In the genomic region with DNA sequence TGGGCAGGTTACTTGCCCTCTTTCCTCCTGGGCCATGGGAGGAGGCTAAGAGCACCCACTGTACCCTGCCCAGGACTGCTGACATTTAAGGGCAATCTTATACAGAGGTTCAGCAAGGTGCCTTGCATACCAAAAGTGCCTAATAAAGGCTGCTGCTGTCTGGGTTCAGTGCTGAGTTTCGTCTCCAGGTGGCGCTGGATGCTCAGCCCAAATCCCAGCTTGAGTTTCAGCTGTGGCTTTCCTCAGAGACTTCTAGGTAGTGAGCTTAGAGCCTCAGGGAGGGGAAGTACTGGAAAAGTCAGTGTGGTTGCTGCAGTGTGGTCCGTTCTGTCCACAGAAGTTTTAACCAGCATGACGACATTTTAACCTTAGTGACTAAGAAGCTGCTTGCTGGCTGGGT, we compare ENCODE assay signal across 11 mouse cellular contexts. TPM values are rescaled to one million over a fixed set of nuclear protein-coding genes. Genes with fewer than 3 reads are reported as not detected.
A peak's percentile ranks its signal among the peaks of the same experiment; 100 is the strongest.
DNase-seq lines count a peak whose midpoint lies in the region; ATAC-seq lines count a peak whose summit lies in the region.
"Had no signal": no experiment of that assay in that cellular context is flagged by ENCODE, and none has a peak within 500 bp of the region (broad histone marks: within the 10 kb centered on the region; RNA-seq: fewer than 3 reads in every experiment).

No protein-coding gene starts in this region.

- H3K9ac ChIP-seq in limb, embryonic 11.5 days (ENCODE audit: low read length), result no peak overlapping the region
- H3K9ac ChIP-seq: embryonic facial prominence, embryonic 15.5 days; limb, embryonic 12.5 days had no signal

- peak; percentile 16 for DNase-seq in adrenal gland, postnatal 14 days
- DNase-seq in adrenal gland, postnatal 10 days, result no peak
- DNase-seq in limb, embryonic 11.5 days (ENCODE audit: low spot score), result peak; percentile 50
- DNase-seq in limb, embryonic 10.5 days (ENCODE audit: low spot score), result no peak
- DNase-seq in embryo, embryonic 10.5 days (ENCODE audit: low spot score), result peak; percentile 51
- peak; percentile 72 for DNase-seq in left cerebral cortex, postnatal 14 days (ENCODE audit: low spot score in 2 of 2)
- no peak for DNase-seq in adrenal gland, postnatal 25 days

- no peak overlapping the region for H3K4me2 ChIP-seq in limb, embryonic 11.5 days (ENCODE audit: low read depth, severe bottlenecking)
- H3K4me2 ChIP-seq: embryonic facial prominence, embryonic 15.5 days; limb, embryonic 12.5 days had no signal

- no peaks in the 10 kb centered on the region for H3K36me3 ChIP-seq in limb, embryonic 11.5 days (ENCODE audit: control insufficient read depth, insufficient read depth, low read length)
- H3K36me3 ChIP-seq in limb, embryonic 10.5 days, result no peaks in the 10 kb centered on the region
- H3K36me3 ChIP-seq: embryonic facial prominence, embryonic 15.5 days; limb, embryonic 12.5 days had no signal

- intact Hi-C loops in left cerebral cortex, postnatal 14 days (cut with DNase I), result loop anchor here (1.0 to 10.0 kb wide), 2 partner anchors 120 to 470 kb away; no protein-coding TSS in a partner anchor

- 21% methylated on average over 4 of the region's 4 CpGs for WGBS in limb, embryonic 11.5 days
- 19% methylated on average over 4 of the region's 4 CpGs for WGBS in limb, embryonic 10.5 days

- H3K4me3 ChIP-seq in limb, embryonic 11.5 days (ENCODE audit: low read depth, low read length), result no peak overlapping the region
- H3K4me3 ChIP-seq in limb, embryonic 10.5 days, result no peak overlapping the region
- H3K4me3 ChIP-seq: embryonic facial prominence, embryonic 15.5 days; limb, embryonic 12.5 days had no signal

- H3K27ac ChIP-seq in limb, embryonic 11.5 days (replicated peaks; ENCODE audit: low read depth, low read length), result no peak overlapping the region
- H3K27ac ChIP-seq in limb, embryonic 10.5 days, result no peak overlapping the region
- H3K27ac ChIP-seq: embryonic facial prominence, embryonic 15.5 days; limb, embryonic 12.5 days had no signal

- H3K4me1 ChIP-seq in limb, embryonic 11.5 days (ENCODE audit: control insufficient read depth, insufficient read depth, low read length), result no peaks in the 10 kb centered on the region; the same call in 1 of the 2 replicates
- peaks cover 10% of the 10 kb centered on the region for H3K4me1 ChIP-seq in limb, embryonic 10.5 days
- H3K4me1 ChIP-seq: embryonic facial prominence, embryonic 15.5 days had no signal

- no peaks in the 10 kb centered on the region for H3K9me3 ChIP-seq in limb, embryonic 11.5 days (ENCODE audit: control insufficient read depth, low read length)
- H3K9me3 ChIP-seq in limb, embryonic 10.5 days (replicated peaks), result no peaks in the 10 kb centered on the region
- H3K9me3 ChIP-seq: embryonic facial prominence, embryonic 15.5 days; limb, embryonic 12.5 days had no signal

- no peak for ATAC-seq in limb, embryonic 11.5 days (ENCODE audit: insufficient number of reproducible peaks, low FRiP score, low TSS enrichment, low read depth)
- no peak for ATAC-seq in megakaryocyte progenitor cell, adult 5-6 weeks (replicated peaks; ENCODE audit: poor library complexity)

- no peaks in the 10 kb centered on the region for H3K27me3 ChIP-seq in limb, embryonic 11.5 days (ENCODE audit: control insufficient read depth, insufficient read depth, low read length)
- peaks cover 12% of the 10 kb centered on the region; the same call in 1 of the 2 replicates for H3K27me3 ChIP-seq in limb, embryonic 10.5 days (ENCODE audit: low read depth, poor library complexity, severe bottlenecking)
- H3K27me3 ChIP-seq: embryonic facial prominence, embryonic 15.5 days had no signal

RNA-seq across cellular contexts. Expression of a gene that starts 58.0 kb away (rescaled TPM):
- 0.45 TPM in 1 of 2 replicates, not detected in the other for total RNA-seq in adrenal gland, postnatal 14 days (2021)
- under 1 TPM; 0.06 to 0.27 TPM for total RNA-seq in adrenal gland, postnatal 10 days (2021)
- 0.03 TPM in 1 of 2 replicates, not detected in the other for polyA plus RNA-seq in limb, embryonic 11.5 days (2014; fragmentation: Nextera tagmentation; extraction: Ambion mirVana)
- not detected in 2 replicates for polyA plus RNA-seq in limb, embryonic 10.5 days (2016; fragmentation: Nextera tagmentation; extraction: Ambion mirVana)
- total RNA-seq in left cerebral cortex, postnatal 14 days (2021), result 100 to 1,000 TPM; 343 to 359 TPM
- not detected in 2 replicates for total RNA-seq in megakaryocyte progenitor cell, adult 5-6 weeks (2015)
- not detected in 2 replicates for total RNA-seq in megakaryocyte progenitor cell, adult 5-6 weeks (2017)
- not detected in 2 replicates for total RNA-seq in adrenal gland, postnatal 25 days (2021)
- polyA plus RNA-seq: C2C12; limb, embryonic 12.5 days had no signal

Comparison
In these comparisons a context has a peak if more than half of its experiments do, and no peak if none do; other contexts are left out.
1. DNase-seq: peak in adrenal gland, postnatal 14 days (single experiment), limb, embryonic 11.5 days (single experiment), embryo, embryonic 10.5 days (single experiment) and left cerebral cortex, postnatal 14 days (2 of 2); none in adrenal gland, postnatal 10 days (single experiment), limb, embryonic 10.5 days (single experiment) and adrenal gland, postnatal 25 days (single experiment).
2. RNA of a gene that starts 58.0 kb away (total RNA-seq): 343 to 359 TPM in left cerebral cortex, postnatal 14 days; 0.06 to 0.27 TPM in adrenal gland, postnatal 10 days, not detected in adrenal gland, postnatal 25 days, 0.45 TPM in adrenal gland, postnatal 14 days and not detected in megakaryocyte progenitor cell, adult 5-6 weeks; every median in the first group is over 100 times any median in the second.